Mouse (Mus musculus) ES-CJ7 (cell line): ENCODE measurements at regions not wholly inside any gene's neighbourhood (a gene's known extent, or its start where the extent isn't known, plus 50 kb on each side); places are given as distances from the start of the nearest gene placed in this dataset.

Source experiments
- DNase-seq: peaks from one replicate; pipeline ENCODE4 v3.0.0; 2011; ENCODE audit warnings: low read depth, low spot score

GRCm38 (mm10) chr6:59556668-59557310 is 130.7 kb upstream of the Gprin3 start:
- no peak for DNase-seq

- no peak for DNase-seq
Measured at GRCm38 (mm10) chr6:59537025-59537424, 110.9 kb upstream of the Gprin3 start.

GRCm38 (mm10) chr6:59524940-59525265 is 98.8 kb upstream of the Gprin3 start:
- no peak for DNase-seq

GRCm38 (mm10) chr6:59524095-59524939 is 98.2 kb upstream of the Gprin3 start:
- no peak for DNase-seq

GRCm38 (mm10) chr6:59522960-59523359 is 96.9 kb upstream of the Gprin3 start:
- DNase-seq, result no peak

- DNase-seq, result peak; percentile 34
Measured at GRCm38 (mm10) chr6:59500818-59501217, 74.7 kb upstream of the Gprin3 start.

GRCm38 (mm10) chr6:59498800-59499199 is 72.7 kb upstream of the Gprin3 start:
- DNase-seq, result no peak

GRCm38 (mm10) chr6:59498079-59498478 is 72.0 kb upstream of the Gprin3 start:
- DNase-seq, result peak; percentile 55

GRCm38 (mm10) chr6:59489001-59489575 is 63.0 kb upstream of the Gprin3 start:
- no peak for DNase-seq

GRCm38 (mm10) chr6:59488386-59488785 is 62.3 kb upstream of the Gprin3 start:
- DNase-seq, result no peak

- no peak for DNase-seq
Measured at GRCm38 (mm10) chr6:59484004-59484403, 57.9 kb upstream of the Gprin3 start.

GRCm38 (mm10) chr6:59483587-59483986 is 57.5 kb upstream of the Gprin3 start:
- peak; percentile 48 for DNase-seq
